Mouse (Mus musculus) right cerebral cortex, adult 18-20 months (tissue): ENCODE results near the gene Rbm34.

Experiments
- DNase-seq: peaks from one replicate; pipeline ENCODE4 v3.0.0; 2022; ENCODE audit warnings: mixed read lengths

Rbm34 gene

DNA sequence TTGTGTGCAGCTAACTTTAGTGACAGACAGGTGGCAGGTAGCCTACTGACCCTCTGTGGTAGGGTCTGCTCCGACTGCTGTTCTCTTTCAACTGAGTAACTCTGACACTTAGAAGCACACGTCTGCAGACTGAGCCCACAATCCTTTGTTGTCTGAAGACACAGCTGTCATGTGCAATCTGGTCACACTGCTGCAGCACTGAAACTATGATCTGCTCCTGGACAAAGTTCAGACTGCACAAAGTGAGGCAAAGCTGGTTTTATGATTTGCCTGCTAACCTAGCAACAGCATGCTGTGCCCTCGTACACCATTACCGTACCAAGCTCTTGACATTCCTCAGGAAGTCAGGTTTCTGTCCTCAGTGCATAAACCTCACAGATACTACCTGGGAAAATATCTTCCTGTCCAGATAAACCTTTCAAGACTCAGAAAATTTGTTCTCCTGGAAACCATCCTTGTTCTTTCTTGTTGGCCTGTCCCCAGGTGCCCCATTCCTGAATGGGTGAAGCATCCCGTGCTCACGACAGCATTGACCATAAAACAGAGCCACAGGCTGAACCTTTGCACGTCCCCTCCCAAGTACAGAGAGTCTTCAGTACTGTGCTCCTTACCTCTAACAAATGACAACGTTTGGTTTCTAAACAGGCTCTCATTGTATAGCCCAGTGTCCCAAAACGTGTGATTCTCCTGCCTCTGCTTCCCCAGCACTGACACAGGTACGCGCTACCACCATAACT, 18.8 kb downstream of the Rbm34 start:
- no peak for DNase-seq

DNA sequence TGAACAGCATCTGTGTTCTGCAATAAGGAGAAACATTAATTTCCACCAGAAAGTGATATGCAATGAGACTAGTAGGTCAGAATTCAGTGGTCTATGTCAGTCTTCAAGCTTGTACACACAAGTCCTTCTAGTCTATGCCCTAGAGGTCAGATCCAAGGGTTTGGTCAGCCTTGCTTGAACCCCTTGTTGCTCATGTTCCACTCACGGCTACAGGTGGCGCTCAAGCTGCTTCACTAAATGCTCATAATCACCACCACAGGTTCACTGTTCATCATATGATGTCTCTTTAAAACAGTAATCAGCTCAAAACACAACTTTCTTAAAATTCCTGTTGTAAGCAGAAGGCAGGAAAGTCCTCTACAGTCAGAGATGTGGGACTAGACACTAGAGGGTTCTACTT, 21.3 kb downstream of the Rbm34 start:
- no peak for DNase-seq

DNA sequence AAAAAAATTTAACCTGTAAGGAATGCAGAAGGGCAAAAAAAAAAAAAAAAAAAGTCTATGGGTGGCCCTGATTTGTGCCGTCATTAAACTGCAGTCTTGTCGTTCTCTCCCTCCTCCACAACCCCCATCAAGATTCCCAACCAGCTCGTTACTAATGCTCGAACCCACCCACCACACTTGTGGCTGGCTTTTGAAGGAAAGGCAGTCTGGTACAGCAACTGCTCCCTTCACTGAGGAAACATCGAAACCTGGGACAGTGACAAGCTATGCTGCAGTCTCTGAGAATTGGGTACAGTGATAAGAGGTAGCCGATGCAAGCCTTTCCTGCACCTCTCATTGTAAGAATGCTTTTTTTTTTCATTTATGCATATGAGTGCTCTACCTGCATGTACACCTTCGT, 24.4 kb downstream of the Rbm34 start:
- DNase-seq = peak; percentile 25

DNA sequence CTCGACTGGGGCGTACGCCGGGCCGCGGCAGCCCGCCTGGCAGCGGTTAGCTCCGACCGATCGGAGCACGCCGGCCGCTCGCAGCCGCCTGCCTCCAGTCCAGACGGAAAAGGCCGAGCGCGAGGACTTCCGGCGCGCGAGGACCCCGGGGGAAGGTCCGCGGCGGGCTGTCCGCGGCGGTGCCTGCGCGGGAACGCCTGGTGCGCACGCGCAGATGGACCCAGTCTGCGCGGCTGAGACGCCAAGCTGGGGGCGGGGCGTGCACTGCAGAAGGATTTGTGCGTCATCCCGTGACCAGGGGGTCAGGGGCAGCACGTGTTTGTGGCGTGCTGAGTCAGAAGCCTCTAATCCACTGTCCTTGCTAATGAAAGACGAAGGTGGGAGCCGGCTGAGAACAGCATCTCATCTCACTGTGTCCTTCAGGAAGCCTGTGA, 25.1 kb downstream of the Rbm34 start, which contains the start of gene Tomm20:
Gene Tomm20, minus strand, starts transcription at position 115 of the 434 bp plus-strand sequence.
- DNase-seq = peak; percentile 96

DNA sequence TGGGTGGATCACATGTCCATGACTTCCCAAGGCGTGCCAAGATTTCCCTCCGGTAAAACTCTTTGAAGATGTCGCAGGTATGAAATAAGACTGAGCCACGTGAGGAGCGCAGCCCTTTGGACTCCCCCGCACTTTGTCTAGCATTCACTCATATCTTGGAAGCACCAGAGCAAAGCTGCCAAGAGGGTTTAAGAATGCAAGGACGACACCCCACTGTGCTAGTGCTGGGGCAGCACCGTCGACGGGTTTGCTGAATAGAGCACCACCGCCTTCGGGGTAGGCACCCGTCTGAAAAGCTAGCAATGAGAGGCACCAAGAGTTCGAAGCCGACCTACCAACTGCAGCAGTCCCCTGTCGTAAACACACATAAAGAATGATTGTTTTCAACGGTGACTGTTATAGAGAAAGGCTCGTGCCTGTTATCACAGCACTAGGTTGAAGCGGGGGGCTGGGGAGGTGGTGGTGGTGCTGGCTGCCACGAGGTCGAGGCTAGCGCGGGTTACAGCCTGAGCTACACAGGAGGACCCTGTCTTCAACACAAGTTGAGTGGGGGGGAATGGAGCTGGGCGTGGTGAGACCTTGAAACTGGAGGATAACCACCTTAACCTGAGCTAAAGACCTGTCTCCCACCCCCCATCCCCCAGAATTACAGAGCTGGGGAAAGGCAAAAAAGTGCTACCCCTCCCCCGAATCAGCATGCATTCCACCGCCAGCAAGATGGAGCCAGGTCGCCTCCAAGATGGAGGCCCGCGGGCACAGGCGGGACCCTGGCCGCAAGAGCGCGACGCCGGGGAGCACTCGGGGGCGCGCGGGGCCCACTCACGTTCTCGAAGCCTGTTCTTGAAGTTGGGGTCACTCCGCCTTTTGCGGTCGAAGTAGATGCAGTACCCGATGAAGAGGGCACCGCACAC, 25.8 kb downstream of the Rbm34 start:
- peak; percentile 50 for DNase-seq

DNA sequence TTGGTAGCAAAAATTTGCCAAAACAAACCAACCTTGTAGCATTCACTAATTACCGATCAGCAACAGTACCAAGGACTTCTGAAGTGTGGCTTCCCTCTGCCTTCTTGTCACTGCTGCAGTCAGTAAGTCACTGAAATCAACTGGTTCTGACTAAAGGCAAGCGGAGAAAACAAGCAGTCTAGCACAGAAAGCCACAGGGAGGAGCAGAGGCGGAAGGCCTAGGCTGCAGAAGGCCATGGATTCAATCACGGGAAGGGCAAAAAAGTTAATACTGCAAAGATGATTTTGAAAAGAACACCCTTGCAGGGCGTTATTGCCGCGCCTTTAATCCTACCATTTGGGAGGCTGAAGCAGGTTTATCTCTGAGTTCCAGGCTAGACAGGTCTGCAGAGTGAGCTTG, 27.3 kb downstream of the Rbm34 start:
- no peak for DNase-seq

DNA sequence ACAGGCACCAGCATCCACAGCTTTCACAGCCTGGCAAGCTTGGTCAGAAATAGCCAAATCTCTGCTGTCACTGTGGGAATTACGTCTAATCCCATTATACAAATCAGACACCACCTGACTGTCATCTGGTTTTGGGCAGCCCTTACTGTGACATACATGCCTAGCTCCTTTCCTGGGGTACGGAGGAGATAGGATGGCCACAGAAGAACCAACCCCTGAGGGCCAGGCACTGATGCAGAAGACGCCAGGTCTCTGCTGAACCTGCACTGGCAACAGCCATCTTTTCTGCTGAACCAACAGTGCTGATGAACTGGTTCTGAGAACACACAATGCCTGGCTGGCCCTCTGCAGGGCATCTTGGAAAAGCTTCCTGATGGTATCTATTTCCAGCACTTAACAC, 33.5 kb downstream of the Rbm34 start:
- DNase-seq = no peak

DNA sequence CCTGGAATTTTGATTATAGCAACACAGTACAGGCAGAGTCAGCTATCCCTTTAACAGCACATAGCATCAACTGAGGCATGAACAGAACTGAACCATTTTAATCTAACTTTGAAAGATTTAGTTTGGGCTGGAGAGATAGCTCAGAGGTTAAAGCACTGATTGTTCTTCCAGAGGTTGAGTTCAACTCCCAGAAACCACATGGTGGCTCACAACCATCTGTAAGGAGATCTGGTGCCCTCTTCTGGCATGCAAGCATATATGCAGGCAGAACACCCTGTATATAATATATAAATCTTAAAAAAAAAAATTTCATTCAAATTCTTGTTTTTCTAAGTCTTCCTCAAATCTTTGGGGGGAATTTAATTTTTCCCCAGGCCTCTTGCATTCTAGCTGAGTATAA, 34.9 kb downstream of the Rbm34 start:
- no peak for DNase-seq

DNA sequence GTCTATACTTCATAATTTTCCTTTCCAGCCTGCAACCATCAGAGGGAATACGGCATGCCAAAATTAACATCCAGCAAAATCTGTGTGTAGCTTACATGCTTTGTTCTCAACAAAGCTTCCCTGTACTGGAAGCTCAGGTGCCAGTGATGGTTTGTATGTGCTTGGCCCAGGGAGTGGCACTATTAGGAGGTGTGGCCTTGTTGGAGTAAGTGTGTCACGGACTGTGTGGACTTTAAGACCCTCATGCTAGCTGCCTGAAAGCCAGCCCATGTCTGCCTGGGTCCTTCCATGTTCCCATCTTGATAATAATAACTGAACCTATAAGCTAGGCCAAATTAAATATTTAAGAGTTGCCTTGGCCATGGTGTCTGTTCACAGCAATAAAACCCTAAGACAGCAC, 35.5 kb downstream of the Rbm34 start:
- no peak for DNase-seq

DNA sequence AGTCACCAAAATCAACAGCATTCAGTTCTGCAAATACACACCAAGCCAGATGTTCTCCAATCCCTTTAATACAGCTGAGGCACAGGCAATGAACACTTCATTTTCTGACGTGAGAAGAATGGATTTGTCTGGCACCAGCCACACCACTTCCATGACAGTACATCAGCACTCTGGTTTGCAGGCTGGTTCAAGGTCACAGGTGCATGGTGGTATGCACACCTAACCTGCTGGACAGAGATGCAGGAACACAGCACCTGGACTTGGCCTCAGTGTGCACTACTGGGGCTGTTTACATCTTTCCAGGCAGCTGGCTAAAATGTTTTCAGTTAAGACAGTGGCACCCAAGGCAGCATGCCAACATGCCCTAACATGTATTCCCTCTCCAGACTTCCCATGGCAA, 38.2 kb downstream of the Rbm34 start:
- DNase-seq = no peak

DNA sequence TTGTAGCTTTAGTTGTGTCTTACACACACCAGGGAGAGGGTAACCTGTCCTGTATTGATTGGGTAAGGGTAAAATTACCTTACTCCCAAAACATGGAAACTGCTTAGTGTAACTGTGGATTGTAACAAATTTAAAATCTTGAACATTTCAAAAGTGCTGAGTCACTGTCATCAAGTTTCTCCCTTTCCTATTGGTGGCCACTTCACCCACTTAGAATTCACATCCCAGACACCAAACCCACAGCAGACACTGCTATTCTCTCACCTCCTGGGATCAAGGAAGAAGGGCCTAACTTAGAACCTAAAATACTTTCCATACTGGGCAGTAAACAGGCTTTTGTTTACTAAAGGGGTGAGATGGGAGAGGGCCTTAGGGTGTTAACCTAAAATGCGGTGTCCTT, 38.6 kb downstream of the Rbm34 start:
- DNase-seq = no peak

DNA sequence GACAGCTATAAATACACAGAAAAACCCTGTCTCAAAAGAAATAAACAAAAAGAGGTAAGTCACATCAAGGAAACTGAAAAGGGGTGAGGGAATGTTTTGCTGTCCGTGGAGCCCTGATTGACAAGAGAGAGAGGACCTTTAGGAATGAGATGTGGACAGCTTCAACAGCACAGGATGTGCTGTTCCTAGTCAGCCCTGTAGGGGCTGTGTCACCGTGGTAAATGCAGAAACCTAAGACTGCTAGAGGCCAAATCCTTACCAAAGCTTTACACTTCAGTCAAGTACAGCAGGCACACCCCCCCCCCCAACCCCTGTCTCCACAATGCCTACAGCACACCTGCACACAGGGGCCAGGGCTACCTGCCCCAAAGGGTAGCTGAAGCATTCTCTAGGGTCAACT, 39.2 kb downstream of the Rbm34 start:
- no peak for DNase-seq

DNA sequence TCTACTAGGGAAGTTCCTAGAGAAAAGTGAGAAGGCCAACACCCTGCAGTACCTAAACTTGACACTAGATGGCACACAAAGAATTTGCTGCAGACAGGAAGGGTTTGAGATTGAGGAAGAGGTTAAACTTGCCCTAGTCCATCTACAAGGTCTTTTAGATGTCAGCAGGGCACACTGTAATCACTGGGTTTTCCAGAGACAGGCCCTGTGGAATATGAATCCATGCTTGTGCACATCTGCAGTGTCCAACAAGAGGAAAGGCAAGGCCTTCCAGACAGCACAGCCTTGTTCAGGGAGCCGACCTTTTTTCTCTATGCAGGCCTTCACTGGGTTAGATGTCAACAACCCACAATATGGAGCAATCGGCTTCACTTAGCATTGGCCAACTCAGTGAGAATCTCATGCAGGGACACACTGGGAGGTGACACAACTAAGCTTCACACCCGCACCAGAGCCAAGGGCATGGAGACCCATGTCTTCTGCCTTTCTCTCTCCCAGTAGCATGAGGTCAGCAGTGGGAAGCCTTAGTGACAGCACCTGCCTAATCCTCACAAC, 41.2 kb downstream of the Rbm34 start:
- DNase-seq = peak; percentile 58

DNA sequence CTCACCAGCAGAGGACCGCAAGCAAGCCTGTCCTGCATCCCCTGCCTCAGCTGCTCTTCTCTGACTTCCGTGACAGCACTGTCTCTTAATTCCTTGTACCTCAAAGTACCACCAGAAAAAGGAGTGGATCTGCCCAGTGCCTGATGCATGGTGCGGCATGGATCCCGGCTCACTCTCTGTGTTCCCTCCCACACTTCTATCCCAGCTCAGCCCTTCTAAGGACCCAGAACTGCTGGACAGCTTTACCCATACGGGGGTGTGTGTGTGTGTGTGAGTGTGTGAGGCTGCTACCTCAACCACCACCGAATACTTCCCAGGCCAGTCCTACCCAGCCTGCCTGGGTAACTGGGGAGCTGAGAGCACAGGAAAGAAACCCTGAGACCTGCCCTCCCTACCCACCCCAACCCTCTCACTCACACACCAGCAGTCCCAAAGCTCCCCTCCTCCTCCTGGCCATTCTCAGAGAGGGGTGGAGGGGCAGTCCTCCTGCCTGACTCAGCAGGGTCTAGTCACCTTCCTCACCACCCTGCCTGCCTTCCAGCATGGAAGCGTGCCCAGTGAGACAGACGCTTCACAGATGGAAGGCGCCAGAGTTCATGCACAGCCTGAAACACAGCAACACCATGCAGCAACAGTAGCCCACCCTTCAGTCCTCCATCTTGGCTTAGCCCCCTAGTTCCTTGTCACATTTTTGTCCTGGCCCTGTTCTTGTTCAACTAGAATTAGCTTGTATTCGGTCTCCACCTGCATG, 41.9 kb downstream of the Rbm34 start:
- no peak for DNase-seq

DNA sequence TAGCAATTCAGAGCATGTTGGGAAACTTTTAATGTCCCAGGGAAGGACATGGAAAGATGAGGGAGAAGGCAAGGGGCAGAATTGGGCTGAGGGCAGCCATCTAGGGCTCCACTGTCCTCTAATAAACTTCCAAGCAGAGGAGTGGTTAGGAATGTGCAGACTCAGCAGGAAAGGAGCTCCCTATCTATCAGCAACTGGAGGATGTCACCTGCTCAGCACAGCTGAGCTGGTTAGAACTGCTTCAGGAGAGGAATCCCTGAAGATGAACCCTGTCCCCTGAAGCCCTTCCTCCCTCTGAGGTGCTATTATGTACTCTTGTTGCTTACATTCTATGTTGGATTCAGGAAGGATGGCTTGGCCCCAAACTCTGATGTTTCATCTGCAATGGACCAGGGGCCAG, 42.8 kb downstream of the Rbm34 start:
- DNase-seq = no peak

DNA sequence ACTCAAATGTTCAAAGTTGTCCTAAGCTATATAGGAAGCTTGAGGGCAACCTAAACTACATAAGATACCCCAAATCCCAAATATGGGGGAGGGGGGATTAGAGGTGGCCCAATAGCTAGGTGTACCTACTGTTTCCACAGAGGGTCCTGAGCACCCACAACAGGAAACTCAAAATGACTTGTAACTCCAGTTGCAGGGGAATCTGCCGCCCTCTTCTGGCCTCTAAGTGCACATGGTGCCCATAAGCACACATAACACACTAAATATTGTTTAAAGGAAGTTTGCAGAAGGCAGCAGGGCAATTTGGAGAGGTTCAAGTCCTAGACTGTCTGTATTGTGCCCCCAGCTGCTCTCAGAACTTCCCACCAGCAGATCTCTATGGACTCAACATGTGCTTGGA, 43.8 kb downstream of the Rbm34 start:
- no peak for DNase-seq

DNA sequence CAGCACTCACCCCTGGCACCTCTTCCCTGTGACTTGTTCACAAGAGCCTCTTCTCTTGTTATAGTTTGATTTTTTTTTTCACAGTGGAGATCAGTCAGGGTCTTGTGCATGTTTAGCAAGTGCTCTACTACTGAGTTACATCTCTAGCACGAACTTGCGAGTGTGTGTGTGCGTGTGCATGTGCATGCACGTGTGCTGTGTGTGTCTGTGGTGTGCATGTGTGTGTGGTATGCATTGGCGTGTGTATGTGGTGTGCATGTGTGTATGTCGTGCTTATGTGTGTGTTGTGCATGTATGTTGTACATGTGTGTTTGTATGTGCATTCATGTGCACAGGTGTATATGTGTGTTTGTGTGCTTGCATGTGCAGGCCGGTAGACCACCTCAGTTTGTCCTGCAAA, 47.9 kb downstream of the Rbm34 start:
- no peak for DNase-seq

DNA sequence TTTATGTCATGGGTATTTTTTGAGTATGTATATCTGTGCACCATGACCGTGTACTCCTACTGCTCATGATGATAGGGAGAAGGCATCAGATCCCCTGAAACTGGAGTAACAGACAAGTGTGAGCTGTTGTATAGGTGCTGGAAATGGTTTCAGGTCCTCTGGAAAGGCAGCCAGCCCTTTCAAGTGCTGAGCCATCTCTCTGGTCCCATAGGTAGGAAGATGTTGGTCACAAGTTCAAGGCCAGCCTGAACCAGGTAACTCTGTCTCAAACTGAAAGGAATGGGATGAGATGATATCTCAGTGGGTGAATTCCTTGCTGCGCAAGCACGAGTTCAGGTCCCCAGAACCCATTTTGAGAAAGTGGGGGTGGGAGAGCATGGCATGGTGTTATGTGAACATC, 49.4 kb downstream of the Rbm34 start:
- DNase-seq = no peak

DNA sequence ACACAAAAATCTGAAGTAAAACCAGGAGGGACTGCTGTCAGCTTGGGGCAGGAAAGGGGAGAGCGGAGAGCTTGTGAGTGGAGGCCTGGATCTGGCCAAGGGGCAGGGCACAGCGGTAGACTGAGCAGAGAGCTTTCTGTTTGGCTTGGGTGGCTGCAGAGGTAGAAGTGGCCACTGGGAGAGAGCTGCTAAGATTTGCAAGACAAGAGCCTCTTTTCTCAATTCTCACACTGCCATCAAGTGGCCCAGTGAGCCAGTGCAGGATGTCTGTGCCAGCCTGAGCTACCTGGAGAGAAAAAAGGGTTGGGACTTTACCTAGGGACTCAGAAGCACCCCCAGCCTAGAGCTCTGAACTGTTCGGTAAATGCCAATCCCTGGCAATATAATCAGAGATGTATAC, 50.0 kb downstream of the Rbm34 start:
- DNase-seq = peak; percentile 81

DNA sequence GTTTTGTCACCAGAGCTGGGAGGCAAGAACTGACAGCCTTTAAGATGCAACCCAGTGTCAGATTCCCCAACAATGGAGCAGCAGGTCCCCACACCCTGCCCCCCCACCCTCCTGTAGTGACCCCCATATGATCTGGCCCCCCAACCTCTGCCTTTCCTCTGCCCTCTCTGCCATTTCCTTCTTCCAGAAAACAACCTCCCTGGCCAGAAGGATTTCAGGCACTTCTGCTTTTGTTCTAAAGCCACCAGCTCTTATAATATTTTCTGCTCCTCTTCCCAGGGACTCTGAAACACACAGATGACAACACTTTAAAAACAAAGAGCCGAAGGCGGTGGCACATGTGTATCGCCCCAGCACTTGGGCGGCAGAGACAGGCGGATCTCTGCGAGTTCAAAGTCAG, 50.5 kb downstream of the Rbm34 start:
- DNase-seq = no peak

DNA sequence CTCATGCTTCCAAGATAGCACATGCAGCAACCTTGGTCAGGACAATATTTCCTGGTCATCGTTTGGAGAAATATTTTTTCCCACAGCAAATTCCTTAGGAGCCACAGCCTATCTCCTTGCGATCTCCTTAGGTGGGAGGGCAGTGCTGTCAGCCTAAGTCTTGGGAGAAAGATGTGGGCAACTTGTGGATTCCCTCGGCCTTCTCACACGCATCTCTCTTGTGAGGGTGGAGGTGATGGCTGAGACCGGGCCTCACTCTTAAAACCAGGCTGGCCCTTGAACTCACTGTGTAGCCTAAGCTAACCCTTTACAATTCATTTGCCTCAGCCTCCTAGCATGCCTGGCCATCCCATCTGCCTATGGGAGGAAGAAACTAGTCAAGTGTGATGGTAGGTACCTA, 51.2 kb downstream of the Rbm34 start:
- DNase-seq = no peak

DNA sequence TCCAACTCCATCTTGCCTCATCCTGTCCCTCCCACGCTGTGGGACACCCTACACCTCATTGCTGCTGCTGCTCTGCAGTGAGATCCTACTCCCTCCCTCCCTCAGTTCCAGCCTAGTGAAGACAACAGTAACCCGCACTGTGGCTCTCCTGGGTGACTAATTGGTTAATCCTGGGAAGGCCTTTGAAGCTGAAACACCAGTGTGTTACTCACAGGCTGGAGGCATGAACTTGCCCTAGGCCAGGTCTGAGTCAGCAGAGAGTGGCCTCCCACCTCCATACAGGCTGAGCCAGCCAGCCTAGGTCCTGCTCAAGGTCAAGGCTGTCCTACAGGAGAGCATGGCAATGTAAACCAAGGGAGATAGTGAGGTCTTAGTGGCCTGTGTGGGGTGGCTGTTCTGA, 51.6 kb downstream of the Rbm34 start:
- DNase-seq = no peak

DNA sequence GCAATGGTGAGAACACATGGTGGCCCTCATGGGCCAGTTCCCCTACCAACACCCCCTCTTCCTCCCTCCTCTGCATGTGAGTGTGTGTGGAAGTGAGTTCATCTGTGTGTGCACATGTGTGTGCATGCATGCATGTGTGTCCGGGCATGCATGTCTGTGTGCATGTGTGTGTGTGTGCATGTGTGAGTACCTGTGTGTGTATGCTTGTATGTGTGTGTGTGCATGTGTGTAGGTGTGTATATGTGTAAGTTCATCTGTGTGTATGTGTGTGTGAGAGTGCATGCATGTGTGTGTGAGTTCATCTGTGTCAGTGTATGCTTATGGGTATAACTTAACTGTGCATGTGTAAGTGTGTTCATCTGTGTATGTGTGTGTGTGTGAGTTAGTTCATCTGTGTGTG, 52.5 kb downstream of the Rbm34 start:
- no peak for DNase-seq
